Mouse (Mus musculus) liver, embryonic 14.5 days (tissue): Measurements from ENCODE around the gene Aldh6a1.

Experiments used
- CTCF ChIP-seq: IDR thresholded peaks from 2 replicates; pipeline ENCODE4 v1.5.1; 2016; ENCODE audit warnings: antibody characterized with exemption, low read depth, control low read depth
- EP300 ChIP-seq: IDR thresholded peaks from 2 replicates; pipeline ENCODE4 v1.6.1; 2016; ENCODE audit warnings: antibody characterized with exemption, low read depth

DNA sequence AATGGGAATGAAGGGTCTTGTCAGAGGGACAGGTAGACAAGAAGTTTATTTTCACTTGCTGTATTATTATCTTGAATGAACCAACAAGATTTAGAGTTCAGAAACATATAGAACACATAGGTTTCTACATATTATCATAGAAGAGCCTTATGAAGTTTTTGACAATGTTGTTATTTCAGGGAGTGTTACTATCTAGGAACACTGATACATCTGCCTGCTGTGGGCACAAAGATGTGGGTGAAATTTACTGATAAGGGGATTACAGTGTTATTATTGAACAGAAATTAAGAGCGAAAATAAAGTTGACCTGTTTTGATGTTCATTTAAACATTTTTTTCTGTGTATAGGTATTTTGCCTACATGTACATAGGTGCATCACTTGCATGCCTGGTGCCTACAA is 46.0 kb upstream of the Aldh6a1 start:
- TF ChIP-seq CTCF (no peak), EP300 (no peak)
